Mouse (Mus musculus) thymus, adult 2 months (tissue): ENCODE results near the gene Pde6h. TPM values are rescaled to one million over a fixed set of nuclear protein-coding genes. Genes with fewer than 3 reads are reported as not detected.

Experiments
- DNase-seq: peaks from one replicate; pipeline ENCODE4 v3.0.0; 2021
- H3K27ac ChIP-seq: fragments of 200-500 bp; 2 replicates; pipeline ENCODE4 v1.5.1; 2012; ENCODE audit warnings: low read length, control low read depth; ENCODE audit not compliant: control insufficient read depth, insufficient read depth
- H3K27me3 ChIP-seq: fragments of 200-500 bp; 2 replicates; pipeline ENCODE4 v1.6.1; 2012; ENCODE audit warnings: mild to moderate bottlenecking, low read length, moderate library complexity, mixed read lengths; ENCODE audit not compliant: control insufficient read depth, insufficient read depth
- H3K36me3 ChIP-seq: fragments of 200-500 bp; 2 replicates; pipeline ENCODE4 v1.6.1; 2012; ENCODE audit warnings: mild to moderate bottlenecking, low read length, moderate library complexity; ENCODE audit not compliant: control insufficient read depth, insufficient read depth
- H3K4me1 ChIP-seq: fragments of 200-500 bp; replicated peaks from 2 replicates; pipeline ENCODE4 v1.6.1; 2012; ENCODE audit warnings: low read length; ENCODE audit not compliant: control insufficient read depth, insufficient read depth
- H3K4me3 ChIP-seq: fragments of 200-500 bp; 2 replicates; pipeline ENCODE4 v1.5.1; 2012; ENCODE audit warnings: mild to moderate bottlenecking, low read length, control low read depth, moderate library complexity; ENCODE audit not compliant: control insufficient read depth, insufficient read depth
- CTCF ChIP-seq: fragments of 200-500 bp; IDR thresholded peaks from 2 replicates; pipeline ENCODE4 v1.5.1; 2012; ENCODE audit warnings: mild to moderate bottlenecking, control low read depth, low read length, moderate library complexity, borderline replicate concordance; ENCODE audit not compliant: control insufficient read depth, poor library complexity, insufficient read depth; ENCODE audit errors: extremely low read depth
- POLR2A ChIP-seq: fragments of 200-500 bp; IDR thresholded peaks from 2 replicates; pipeline ENCODE4 v1.6.1; 2012; ENCODE audit warnings: mild to moderate bottlenecking, low read length, control low read depth, moderate library complexity; ENCODE audit not compliant: control insufficient read depth, poor library complexity, insufficient read depth; ENCODE audit errors: extremely low read depth
- WGBS: fragments of 180-500 bp; shearing (Covaris S2); methylation state at CpG from one replicate; pipeline ENCODE4 v1.1.7; 2018; 5-methylcytosine and 5-hydroxymethylcytosine counted together
- polyA plus RNA-seq: library from polyadenylated mRNA; depleted of rRNA; stranded (reverse); fragments of >200 nt; gene quantifications from 2 replicates; pipeline ENCODE4 v1.2.3, GENCODE M21; 2012

Gene Pde6h
- polyA plus RNA-seq, 1 experiment = 0.01 TPM

- WGBS = 27% methylated on average over 4 of the region's 4 CpGs
Observed at GRCm38 (mm10) chr6:136900369-136901009, 23.1 kb upstream of the Pde6h start.

DNA sequence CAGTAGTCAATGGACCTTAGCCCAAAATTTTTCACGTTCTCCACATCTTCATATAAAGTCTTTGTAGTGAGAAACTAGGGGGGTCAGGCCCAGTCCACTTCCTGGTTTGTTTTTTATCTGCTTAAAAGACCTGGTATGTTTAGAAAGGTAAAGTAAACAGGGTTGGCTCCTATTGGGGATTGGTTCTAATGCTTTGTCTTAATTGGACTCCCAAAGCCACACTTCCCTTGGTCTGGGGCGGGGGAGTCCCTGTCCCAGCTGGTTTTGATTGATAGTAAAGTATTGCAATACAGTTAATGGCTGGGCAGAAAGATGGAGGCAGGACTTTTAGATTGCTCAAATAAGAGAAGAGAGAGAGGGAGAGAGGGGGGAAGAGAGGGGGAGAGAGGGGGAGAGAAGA lies 22.6 kb upstream of the Pde6h start:
- no peak overlapping the region for H3K4me3 ChIP-seq
- H3K4me1 ChIP-seq = peaks cover 5% of the 10 kb centered on the region; the same call in 1 of the 2 replicates
- H3K27me3 ChIP-seq = no peaks in the 10 kb centered on the region
- H3K27ac ChIP-seq = no peak overlapping the region
- no peaks in the 10 kb centered on the region for H3K36me3 ChIP-seq
- no peak for TF ChIP-seq CTCF
- no peak for TF ChIP-seq POLR2A
- no peak for DNase-seq
- WGBS = 41% methylated on average over 2 of the region's 2 CpGs

More at GRCm38 (mm10) chr6:136900369-136901009, 23.1 kb upstream of the Pde6h start:
- Histone ChIP-seq H3K36me3 (no peaks in the 10 kb centered on the region), H3K4me1 (peaks cover 5% of the 10 kb centered on the region; the same call in 1 of the 2 replicates), H3K4me3 (no peak overlapping the region), H3K27ac (no peak overlapping the region), H3K27me3 (no peaks in the 10 kb centered on the region)
- no peak for DNase-seq
- no peak for TF ChIP-seq CTCF
- no peak for TF ChIP-seq POLR2A

GRCm38 (mm10) chr6:136902527-136902926 lies 21.1 kb upstream of the Pde6h start:
- Histone ChIP-seq H3K4me3 (no peak overlapping the region), H3K27me3 (no peaks in the 10 kb centered on the region), H3K36me3 (no peaks in the 10 kb centered on the region), H3K4me1 (peaks cover 5% of the 10 kb centered on the region; the same call in 1 of the 2 replicates), H3K27ac (no peak overlapping the region)
- 9% methylated on average over 9 of the region's 9 CpGs for WGBS
- DNase-seq = no peak
- TF ChIP-seq POLR2A = no peak
- TF ChIP-seq CTCF = no peak

GRCm38 (mm10) chr6:136903885-136904470 lies 19.7 kb upstream of the Pde6h start:
- TF ChIP-seq POLR2A = no peak
- no peak for TF ChIP-seq CTCF
- no peak overlapping the region for H3K27ac ChIP-seq
- DNase-seq = no peak

GRCm38 (mm10) chr6:136906283-136906936 lies 17.2 kb upstream of the Pde6h start:
- Histone ChIP-seq H3K27ac (no peak overlapping the region), H3K4me1 (no peaks in the 10 kb centered on the region), H3K27me3 (no peaks in the 10 kb centered on the region), H3K4me3 (no peak overlapping the region), H3K36me3 (peaks cover 8% of the 10 kb centered on the region; the same call in 1 of the 2 replicates)
- TF ChIP-seq POLR2A (no peak), CTCF (no peak)
- WGBS = 56% methylated on average over 19 of the region's 19 CpGs
- no peak for DNase-seq

More at GRCm38 (mm10) chr6:136903885-136904470, 19.7 kb upstream of the Pde6h start:
- Histone ChIP-seq H3K36me3 (no peaks in the 10 kb centered on the region), H3K4me3 (no peak overlapping the region), H3K4me1 (peaks cover 5% of the 10 kb centered on the region; the same call in 1 of the 2 replicates), H3K27me3 (no peaks in the 10 kb centered on the region)
- 82% methylated on average over 8 of the region's 8 CpGs for WGBS

DNA sequence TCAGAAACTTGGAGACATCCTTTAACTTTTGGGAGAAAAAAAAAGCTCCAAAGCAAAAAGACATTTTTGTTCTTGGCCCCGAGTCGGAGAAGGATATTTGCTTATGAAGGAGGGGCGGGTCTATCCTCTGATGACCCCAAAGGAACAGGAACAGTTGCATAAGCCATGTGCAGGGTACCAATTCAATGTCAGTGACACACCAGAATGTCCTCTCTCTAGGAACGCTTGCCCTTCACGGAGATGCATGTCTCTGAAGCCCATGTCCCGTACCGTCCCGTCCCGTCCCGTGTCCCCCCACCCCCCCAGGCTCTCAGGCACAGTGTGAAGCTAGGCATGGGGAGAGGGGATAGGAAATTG lies 16.7 kb upstream of the Pde6h start:
- Histone ChIP-seq H3K27ac (no peak overlapping the region), H3K4me3 (no peak overlapping the region), H3K27me3 (no peaks in the 10 kb centered on the region), H3K36me3 (peaks cover 8% of the 10 kb centered on the region; the same call in 1 of the 2 replicates), H3K4me1 (no peaks in the 10 kb centered on the region)
- WGBS = 95% methylated on average over 10 of the region's 10 CpGs
- no peak for DNase-seq
- TF ChIP-seq POLR2A = no peak
- no peak for TF ChIP-seq CTCF
